Mouse (Mus musculus): Measurements from ENCODE around the gene Ddr1.

- TF ChIP-seq POLR2A (IDR thresholded peaks at IDR 0.05; ENCODE audit: insufficient read depth, low read length) (no peak), CTCF (IDR thresholded peaks at IDR 0.05; ENCODE audit: low read depth, low read length) (peak; percentile 47)
These were observed 9.1 kb downstream of the Ddr1 start for GRCm38 (mm10) chr17:35695289-35695688.

Data from ES-Bruce4 (cell line).